Mouse (Mus musculus) cerebellum, adult 2 months (tissue): ENCODE results near the gene Rapgef2. TPM values are rescaled to one million over a fixed set of nuclear protein-coding genes. Genes with fewer than 3 reads are reported as not detected.

Source experiments
- DNase-seq, 2 experiments: peaks; one replicate each; pipeline ENCODE4 v3.0.0; 2021
- H3K27ac ChIP-seq: fragments of 200-500 bp; 2 replicates; pipeline ENCODE4 v1.5.1; 2012; ENCODE audit warnings: low read length, control low read depth, inconsistent platforms; ENCODE audit not compliant: insufficient read depth
- H3K27me3 ChIP-seq: fragments of 200-500 bp; 2 replicates; pipeline ENCODE4 v1.6.1; 2012; ENCODE audit warnings: inconsistent platforms, mild to moderate bottlenecking, low read length, moderate library complexity; ENCODE audit not compliant: control insufficient read depth, insufficient read depth
- H3K4me1 ChIP-seq: fragments of 200-500 bp; 2 replicates; pipeline ENCODE4 v1.6.1; 2011; ENCODE audit warnings: low read length; ENCODE audit not compliant: control insufficient read depth, insufficient read depth
- H3K4me3 ChIP-seq: fragments of 200-500 bp; replicated peaks from 2 replicates; pipeline ENCODE3; 2011; ENCODE audit warnings: mild to moderate bottlenecking, low read depth, low read length, control low read depth; ENCODE audit not compliant: insufficient read depth
- CTCF ChIP-seq: fragments of 200-500 bp; IDR thresholded peaks from 2 replicates; pipeline ENCODE4 v1.5.1; 2011; ENCODE audit warnings: low read depth, mild to moderate bottlenecking, control low read depth, low read length, moderate library complexity, borderline replicate concordance; ENCODE audit not compliant: insufficient read depth
- POLR2A ChIP-seq: fragments of 200-500 bp; IDR thresholded peaks from 2 replicates; pipeline ENCODE4 v1.6.1; 2011; ENCODE audit warnings: low read length, control low read depth, borderline replicate concordance; ENCODE audit not compliant: insufficient read depth
- WGBS: fragments of 180-500 bp; shearing (Covaris S2); methylation state at CpG from one replicate; pipeline ENCODE4 v1.1.7; 2018; 5-methylcytosine and 5-hydroxymethylcytosine counted together
- polyA plus RNA-seq: library from polyadenylated mRNA; depleted of rRNA; stranded (reverse); fragments of >200 nt; gene quantifications from 2 replicates; pipeline ENCODE4 v1.2.3, GENCODE M21; 2012

Gene Rapgef2
- polyA plus RNA-seq, 1 experiment: 30.5 TPM

GRCm38 (mm10) chr3:79275856-79276645 is 10.3 kb downstream of the Rapgef2 start:
- WGBS: 63% methylated on average over 11 of the region's 11 CpGs
- H3K4me3 ChIP-seq: no peak overlapping the region
- no peaks in the 10 kb centered on the region for H3K27me3 ChIP-seq
- no peak for TF ChIP-seq CTCF
- TF ChIP-seq POLR2A: no peak
- H3K4me1 ChIP-seq: peaks cover 4% of the 10 kb centered on the region; the same call in 1 of the 2 replicates
- no peak overlapping the region for H3K27ac ChIP-seq
- DNase-seq: no peak

- Histone ChIP-seq H3K4me1 (peaks cover 10% of the 10 kb centered on the region), H3K27me3 (no peaks in the 10 kb centered on the region), H3K27ac (no peak overlapping the region), H3K4me3 (no peak overlapping the region)
- no peak for DNase-seq
- TF ChIP-seq POLR2A (no peak), CTCF (no peak)
- 32% methylated on average over 1 of the region's 1 CpGs for WGBS
Observed at GRCm38 (mm10) chr3:79273350-79273749, 13.0 kb downstream of the Rapgef2 start.

- H3K27me3 ChIP-seq: no peaks in the 10 kb centered on the region
Observed at GRCm38 (mm10) chr3:79272939-79273338, 13.4 kb downstream of the Rapgef2 start.

GRCm38 (mm10) chr3:79270980-79271555 is 15.2 kb downstream of the Rapgef2 start:
- TF ChIP-seq POLR2A (no peak), CTCF (no peak)

More at GRCm38 (mm10) chr3:79272939-79273338, 13.4 kb downstream of the Rapgef2 start:
- 88% methylated on average over 4 of the region's 4 CpGs for WGBS
- DNase-seq: no peak
- no peak overlapping the region for H3K27ac ChIP-seq
- no peak overlapping the region for H3K4me3 ChIP-seq
- H3K4me1 ChIP-seq: peaks cover 10% of the 10 kb centered on the region
- TF ChIP-seq CTCF (no peak), POLR2A (no peak)

GRCm38 (mm10) chr3:79269872-79270271 is 16.4 kb downstream of the Rapgef2 start:
- TF ChIP-seq POLR2A: no peak
- no peak for TF ChIP-seq CTCF
- Histone ChIP-seq H3K4me3 (no peak overlapping the region), H3K27ac (no peak overlapping the region), H3K27me3 (no peaks in the 10 kb centered on the region), H3K4me1 (peaks cover 6% of the 10 kb centered on the region)
- DNase-seq: no peak
- 77% methylated on average over 8 of the region's 8 CpGs for WGBS

More at GRCm38 (mm10) chr3:79270980-79271555, 15.2 kb downstream of the Rapgef2 start:
- Histone ChIP-seq H3K27me3 (no peaks in the 10 kb centered on the region), H3K4me1 (peaks cover 6% of the 10 kb centered on the region), H3K4me3 (no peak overlapping the region), H3K27ac (no peak overlapping the region)
- 39% methylated on average over 12 of the region's 12 CpGs for WGBS
- no peak for DNase-seq

GRCm38 (mm10) chr3:79266976-79267375 is 19.3 kb downstream of the Rapgef2 start:
- WGBS: 79% methylated on average over 6 of the region's 6 CpGs

GRCm38 (mm10) chr3:79261816-79262316 is 24.5 kb downstream of the Rapgef2 start:
- Histone ChIP-seq H3K4me3 (no peak overlapping the region), H3K27ac (no peak overlapping the region), H3K4me1 (peaks cover 4% of the 10 kb centered on the region), H3K27me3 (no peaks in the 10 kb centered on the region)
- DNase-seq: peak; percentile 40 to 59
- WGBS: 72% methylated on average over 6 of the region's 6 CpGs
- no peak for TF ChIP-seq POLR2A
- TF ChIP-seq CTCF: no peak

More at GRCm38 (mm10) chr3:79266976-79267375, 19.3 kb downstream of the Rapgef2 start:
- TF ChIP-seq POLR2A (no peak), CTCF (no peak)
- Histone ChIP-seq H3K27ac (no peak overlapping the region), H3K27me3 (no peaks in the 10 kb centered on the region), H3K4me3 (no peak overlapping the region), H3K4me1 (peaks cover 7% of the 10 kb centered on the region)
- no peak for DNase-seq
